Mouse (Mus musculus) limb, embryonic 13.5 days (tissue): Measurements from ENCODE around the gene Msantd1. TPM values are rescaled to one million over a fixed set of nuclear protein-coding genes. Genes with fewer than 3 reads are reported as not detected.

Experiments
- ATAC-seq: fragments of 200-750 bp; cut with Nextera tagmentation; 2 replicates; pipeline ENCODE4 v1.8.0; 2017; ENCODE audit warnings: low read depth, moderate number of reproducible peaks, moderate TSS enrichment; ENCODE audit not compliant: low FRiP score
- H3K27ac ChIP-seq: fragments of 300-500 bp; sonication (generic); 2 replicates; pipeline ENCODE4 v1.5.1; 2015; ENCODE audit warnings: inconsistent platforms, mild to moderate bottlenecking, moderate library complexity
- H3K27me3 ChIP-seq: fragments of 300-500 bp; sonication (generic); 2 replicates; pipeline ENCODE4 v1.6.1; 2015; ENCODE audit warnings: mild to moderate bottlenecking, inconsistent platforms
- H3K36me3 ChIP-seq: fragments of 300-500 bp; sonication (generic); 2 replicates; pipeline ENCODE4 v1.6.1; 2015; ENCODE audit warnings: inconsistent platforms, mild to moderate bottlenecking, moderate library complexity
- H3K4me1 ChIP-seq: fragments of 300-500 bp; sonication (generic); 2 replicates; pipeline ENCODE4 v1.6.1; 2015; ENCODE audit warnings: inconsistent platforms
- H3K4me2 ChIP-seq: fragments of 300-500 bp; sonication (generic); replicated peaks from 2 replicates; pipeline ENCODE4 v1.6.1; 2015; ENCODE audit warnings: inconsistent platforms, mild to moderate bottlenecking, moderate library complexity
- H3K4me3 ChIP-seq: fragments of 300-500 bp; sonication (generic); 2 replicates; pipeline ENCODE4 v1.5.1; 2015; ENCODE audit warnings: moderate library complexity, mild to moderate bottlenecking, inconsistent platforms
- H3K9ac ChIP-seq: fragments of 300-500 bp; sonication (generic); 2 replicates; pipeline ENCODE4 v1.6.1; 2015; ENCODE audit warnings: mild to moderate bottlenecking, inconsistent platforms
- H3K9me3 ChIP-seq: fragments of 300-500 bp; sonication (generic); 2 replicates; pipeline ENCODE4 v1.6.1; 2016; ENCODE audit warnings: inconsistent platforms
- WGBS: fragments of 180-500 bp; shearing (Covaris S2); methylation state at CpG from one replicate; pipeline ENCODE4 v1.1.7; 2015; 5-methylcytosine and 5-hydroxymethylcytosine counted together
- polyA plus RNA-seq: library from polyadenylated mRNA; unstranded; fragments of >200 nt; fragmentation: Nextera tagmentation; extraction: Ambion mirVana; gene quantifications from 2 replicates; pipeline ENCODE4 v1.2.1, GENCODE M21; 2015

The Msantd1 gene
- polyA plus RNA-seq, 1 experiment from 2014 or later = 0.47 TPM

GRCm38 (mm10) chr5:34931091-34931490, 23.3 kb downstream of the Msantd1 start:
- H3K36me3 ChIP-seq = no peaks in the 10 kb centered on the region
- no peak overlapping the region for H3K9ac ChIP-seq
- H3K9me3 ChIP-seq = no peaks in the 10 kb centered on the region; the same call in 1 of the 2 replicates
- H3K4me3 ChIP-seq = no peak overlapping the region
- peak overlapping the region; percentile 39; the same call in 1 of the 2 replicates for H3K27ac ChIP-seq
- H3K4me2 ChIP-seq = no peak overlapping the region
- H3K27me3 ChIP-seq = no peaks in the 10 kb centered on the region
- ATAC-seq = no peak
- WGBS = 46% methylated on average over 2 of the region's 2 CpGs
- H3K4me1 ChIP-seq = peaks cover 20% of the 10 kb centered on the region

- Histone ChIP-seq H3K27ac (peak overlapping the region; percentile 64), H3K4me2 (peak overlapping the region; percentile 1; the same call in 1 of the 2 replicates), H3K36me3 (no peaks in the 10 kb centered on the region), H3K4me1 (peaks cover 20% of the 10 kb centered on the region), H3K27me3 (no peaks in the 10 kb centered on the region), H3K4me3 (no peak overlapping the region), H3K9me3 (no peaks in the 10 kb centered on the region; the same call in 1 of the 2 replicates), H3K9ac (peak overlapping the region; percentile 46; the same call in 1 of the 2 replicates)
- ATAC-seq = no peak
- 33% methylated on average over 11 of the region's 11 CpGs for WGBS
These were observed 24.0 kb downstream of the Msantd1 start for GRCm38 (mm10) chr5:34931516-34932457.

- 64% methylated on average over 4 of the region's 4 CpGs for WGBS
These were observed 24.6 kb downstream of the Msantd1 start for GRCm38 (mm10) chr5:34932458-34932806.

GRCm38 (mm10) chr5:34933461-34933860, 25.6 kb downstream of the Msantd1 start:
- H3K9ac ChIP-seq = no peak overlapping the region
- peaks cover 20% of the 10 kb centered on the region for H3K4me1 ChIP-seq
- no peak overlapping the region for H3K4me3 ChIP-seq
- H3K27me3 ChIP-seq = no peaks in the 10 kb centered on the region
- no peak overlapping the region for H3K27ac ChIP-seq
- ATAC-seq = no peak
- no peak overlapping the region for H3K4me2 ChIP-seq
- no peaks in the 10 kb centered on the region for H3K36me3 ChIP-seq
- 90% methylated on average over 1 of the region's 1 CpGs for WGBS
- H3K9me3 ChIP-seq = no peaks in the 10 kb centered on the region; the same call in 1 of the 2 replicates

More at GRCm38 (mm10) chr5:34932458-34932806, 24.6 kb downstream of the Msantd1 start:
- Histone ChIP-seq H3K4me2 (no peak overlapping the region), H3K27ac (peak overlapping the region; percentile 64), H3K4me1 (peaks cover 20% of the 10 kb centered on the region), H3K9me3 (no peaks in the 10 kb centered on the region; the same call in 1 of the 2 replicates), H3K27me3 (no peaks in the 10 kb centered on the region), H3K9ac (no peak overlapping the region), H3K4me3 (no peak overlapping the region), H3K36me3 (no peaks in the 10 kb centered on the region)
- no peak for ATAC-seq

GRCm38 (mm10) chr5:34941710-34942470, 34.1 kb downstream of the Msantd1 start:
- WGBS = 74% methylated on average over 10 of the region's 10 CpGs
- H3K4me1 ChIP-seq = no peaks in the 10 kb centered on the region
- no peak overlapping the region for H3K4me3 ChIP-seq
- no peaks in the 10 kb centered on the region for H3K36me3 ChIP-seq
- no peaks in the 10 kb centered on the region for H3K9me3 ChIP-seq
- H3K4me2 ChIP-seq = no peak overlapping the region
- H3K9ac ChIP-seq = no peak overlapping the region
- H3K27me3 ChIP-seq = no peaks in the 10 kb centered on the region
- no peak overlapping the region for H3K27ac ChIP-seq
- no peak for ATAC-seq

GRCm38 (mm10) chr5:34943428-34943827, 35.6 kb downstream of the Msantd1 start:
- Histone ChIP-seq H3K4me2 (no peak overlapping the region), H3K4me1 (no peaks in the 10 kb centered on the region), H3K36me3 (no peaks in the 10 kb centered on the region), H3K27ac (no peak overlapping the region), H3K9ac (no peak overlapping the region), H3K4me3 (no peak overlapping the region), H3K9me3 (no peaks in the 10 kb centered on the region), H3K27me3 (no peaks in the 10 kb centered on the region)
- no peak for ATAC-seq
- 87% methylated on average over 3 of the region's 3 CpGs for WGBS

GRCm38 (mm10) chr5:34948861-34949760, 41.3 kb downstream of the Msantd1 start, which contains the start of gene Rgs12:
TSS of gene Rgs12 (plus strand) at chr5:34949445.
- H3K4me2 ChIP-seq = peak within 1 kb of the TSS; percentile 81
- peak within 1 kb of the TSS; percentile 98 for H3K9ac ChIP-seq
- peaks cover 16% of the 10 kb centered on the region for H3K4me1 ChIP-seq
- peaks cover 6% of the 10 kb centered on the region; the same call in 1 of the 2 replicates for H3K9me3 ChIP-seq
- H3K27ac ChIP-seq = peak within 1 kb of the TSS; percentile 93
- H3K36me3 ChIP-seq = peaks cover 22% of the 10 kb centered on the region
- WGBS = under 1% methylated on average over 57 of the region's 84 CpGs
- peak; percentile 93 for ATAC-seq
- no peaks in the 10 kb centered on the region for H3K27me3 ChIP-seq
- H3K4me3 ChIP-seq = peak within 1 kb of the TSS; percentile 88

- no peaks in the 10 kb centered on the region for H3K27me3 ChIP-seq
- peak overlapping the region; percentile 81 for H3K4me2 ChIP-seq
- H3K4me1 ChIP-seq = peaks cover 22% of the 10 kb centered on the region
- peak; percentile 48 for ATAC-seq
- peak overlapping the region; percentile 93 for H3K27ac ChIP-seq
- peak overlapping the region; percentile 88 for H3K4me3 ChIP-seq
- WGBS = under 1% methylated on average over 12 of the region's 12 CpGs
- H3K9me3 ChIP-seq = peaks cover 6% of the 10 kb centered on the region; the same call in 1 of the 2 replicates
- peak overlapping the region; percentile 98 for H3K9ac ChIP-seq
- peaks cover 22% of the 10 kb centered on the region for H3K36me3 ChIP-seq
These were observed 42.0 kb downstream of the Msantd1 start for GRCm38 (mm10) chr5:34949769-34950211.

- Histone ChIP-seq H3K36me3 (peaks cover 28% of the 10 kb centered on the region), H3K4me2 (peak overlapping the region; percentile 81), H3K4me1 (peaks cover 29% of the 10 kb centered on the region), H3K9ac (peak overlapping the region; percentile 98), H3K27me3 (no peaks in the 10 kb centered on the region), H3K27ac (peak overlapping the region; percentile 58; the same call in 1 of the 2 replicates), H3K4me3 (peak overlapping the region; percentile 88), H3K9me3 (peaks cover 6% of the 10 kb centered on the region; the same call in 1 of the 2 replicates)
- no peak for ATAC-seq
- WGBS = 73% methylated on average over 6 of the region's 6 CpGs
These were observed 42.8 kb downstream of the Msantd1 start for GRCm38 (mm10) chr5:34950486-34951160.

- peak overlapping the region; percentile 98; the same call in 1 of the 2 replicates for H3K9ac ChIP-seq
- H3K4me3 ChIP-seq = peak overlapping the region; percentile 88; the same call in 1 of the 2 replicates
- peak overlapping the region; percentile 81; the same call in 1 of the 2 replicates for H3K4me2 ChIP-seq
- H3K27me3 ChIP-seq = no peaks in the 10 kb centered on the region
- H3K4me1 ChIP-seq = peaks cover 31% of the 10 kb centered on the region
- 93% methylated on average over 8 of the region's 8 CpGs for WGBS
- peaks cover 6% of the 10 kb centered on the region; the same call in 1 of the 2 replicates for H3K9me3 ChIP-seq
- no peak for ATAC-seq
- H3K27ac ChIP-seq = no peak overlapping the region
- H3K36me3 ChIP-seq = peaks cover 29% of the 10 kb centered on the region
These were observed 43.5 kb downstream of the Msantd1 start for GRCm38 (mm10) chr5:34951161-34951834.
